Mouse (Mus musculus): Measurements from ENCODE around the gene Gm45234. TPM values are rescaled to one million over a fixed set of nuclear protein-coding genes. Genes with fewer than 3 reads are reported as not detected.

Gm45234 gene
- polyA plus RNA-seq, 1 experiment from 2014 or later = not detected

- ATAC-seq (ENCODE audit: insufficient read depth) (peak; percentile 97), DNase-seq (peak; percentile 100)
- under 1% methylated on average over 76 of the region's 76 CpGs for whole genome bisulfite sequencing
- H3K9me3 ChIP-seq (ENCODE audit: low read depth, low read length) = no peaks in the 10 kb centered on the region
- H3K36me3 ChIP-seq (ENCODE audit: insufficient read depth) = peaks cover 54% of the 10 kb centered on the region
- peak within 1 kb of the TSS; percentile 94 for H3K27ac ChIP-seq (ENCODE audit: low read depth)
- peak within 1 kb of the TSS; percentile 93 for H3K9ac ChIP-seq
- H3K27me3 ChIP-seq (ENCODE audit: insufficient read depth, low read length) = no peaks in the 10 kb centered on the region
- TF ChIP-seq CTCF (IDR thresholded peaks at IDR 0.05; ENCODE audit: low read depth) = no peak; the same call in 1 of the 2 replicates
- H3K4me1 ChIP-seq (ENCODE audit: insufficient read depth) = peaks cover 14% of the 10 kb centered on the region
- peak within 1 kb of the TSS; percentile 97 for H3K4me3 ChIP-seq (ENCODE audit: low read depth, low read length)
- peak within 1 kb of the TSS; percentile 99 for H3K4me2 ChIP-seq
Observed at GRCm38 (mm10) chr6:124711824-124712782, 43.7 kb downstream of the Gm45234 start, which contains the start of the genes Emg1 and Phb2. Emg1 (minus strand) TSS chr6:124712178. Phb2 (plus strand) TSS chr6:124712336.

GRCm38 (mm10) chr6:124708289-124708889, 47.4 kb downstream of the Gm45234 start:
- Histone ChIP-seq H3K9me3 (ENCODE audit: low read depth, low read length) (no peaks in the 10 kb centered on the region), H3K27ac (ENCODE audit: low read depth) (no peak overlapping the region), H3K9ac (no peak overlapping the region), H3K36me3 (ENCODE audit: insufficient read depth) (peaks cover 51% of the 10 kb centered on the region), H3K4me2 (no peak overlapping the region), H3K4me1 (ENCODE audit: insufficient read depth) (peaks cover 9% of the 10 kb centered on the region), H3K4me3 (ENCODE audit: low read depth, low read length) (no peak overlapping the region), H3K27me3 (ENCODE audit: insufficient read depth, low read length) (no peaks in the 10 kb centered on the region)
- DNase-seq = no peak
- no peak for ATAC-seq (ENCODE audit: insufficient read depth)
- TF ChIP-seq CTCF (IDR thresholded peaks at IDR 0.05; ENCODE audit: low read depth) = no peak
- 86% methylated on average over 10 of the region's 10 CpGs for WGBS

DNA sequence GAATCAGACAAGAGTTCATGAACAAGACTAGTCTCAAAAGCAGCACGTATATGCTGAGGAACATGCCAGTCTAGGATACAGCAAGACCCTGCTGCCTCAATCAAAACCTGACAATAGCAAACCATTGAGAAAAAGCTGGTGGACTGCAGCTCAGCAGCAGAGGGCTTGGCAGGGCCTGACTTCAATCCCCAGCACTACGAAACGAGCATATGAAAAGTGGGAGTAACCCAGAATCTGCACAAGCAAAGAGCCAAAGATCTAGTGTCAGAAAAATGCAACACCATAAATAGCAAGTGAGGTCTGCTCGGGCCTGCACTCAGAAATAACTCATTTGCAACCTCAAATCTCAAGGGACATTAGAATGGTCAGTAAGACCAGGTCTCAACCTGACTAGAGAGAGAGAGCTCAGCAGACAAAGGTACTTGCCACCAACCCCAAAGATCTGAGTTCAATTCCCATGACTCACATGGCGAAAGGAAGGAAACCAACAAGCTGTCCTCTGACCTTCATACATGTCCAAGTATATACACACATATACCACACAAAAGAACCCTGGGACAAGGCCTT, 49.7 kb downstream of the Gm45234 start:
- H3K27me3 ChIP-seq (ENCODE audit: insufficient read depth, low read length) = no peaks in the 10 kb centered on the region
- no peak overlapping the region for H3K27ac ChIP-seq (ENCODE audit: low read depth)
- H3K9me3 ChIP-seq (ENCODE audit: low read depth, low read length) = no peaks in the 10 kb centered on the region
- H3K4me3 ChIP-seq (ENCODE audit: low read depth, low read length) = no peak overlapping the region
- peaks cover 4% of the 10 kb centered on the region; the same call in 1 of the 2 replicates for H3K4me1 ChIP-seq (ENCODE audit: insufficient read depth)
- DNase-seq = no peak
- ATAC-seq (ENCODE audit: insufficient read depth) = no peak
- 86% methylated on average over 5 of the region's 5 CpGs for WGBS
- no peak overlapping the region for H3K4me2 ChIP-seq
- TF ChIP-seq CTCF (IDR thresholded peaks at IDR 0.05; ENCODE audit: low read depth) = no peak
- H3K9ac ChIP-seq = no peak overlapping the region
- H3K36me3 ChIP-seq (ENCODE audit: insufficient read depth) = peaks cover 73% of the 10 kb centered on the region

DNA sequence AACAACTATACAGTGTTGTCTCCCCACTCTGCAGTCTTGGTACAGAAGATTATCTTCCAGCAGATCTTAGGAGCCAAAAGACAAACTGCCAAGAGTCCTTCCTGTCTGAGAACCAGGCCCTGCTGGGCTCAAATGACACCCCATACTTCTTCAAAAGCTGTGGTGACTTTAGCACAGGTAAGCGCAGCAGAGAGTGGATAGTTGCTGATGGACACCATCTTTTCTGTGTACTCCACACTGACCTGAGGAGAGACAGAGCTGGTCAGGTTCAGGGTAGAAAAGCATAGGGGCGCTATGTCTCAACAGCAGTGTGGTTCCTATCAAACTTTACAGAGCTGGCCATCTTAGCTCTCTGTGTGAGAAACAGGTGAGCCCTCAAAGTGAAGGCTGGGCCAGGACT, 51.4 kb downstream of the Gm45234 start:
- WGBS = 85% methylated on average over 2 of the region's 2 CpGs
- Histone ChIP-seq H3K4me2 (no peak overlapping the region), H3K4me3 (ENCODE audit: low read depth, low read length) (no peak overlapping the region), H3K9me3 (ENCODE audit: low read depth, low read length) (no peaks in the 10 kb centered on the region), H3K4me1 (ENCODE audit: insufficient read depth) (no peaks in the 10 kb centered on the region), H3K9ac (no peak overlapping the region), H3K27me3 (ENCODE audit: insufficient read depth, low read length) (no peaks in the 10 kb centered on the region), H3K36me3 (ENCODE audit: insufficient read depth) (peaks cover 85% of the 10 kb centered on the region), H3K27ac (ENCODE audit: low read depth) (no peak overlapping the region)
- ATAC-seq (ENCODE audit: insufficient read depth) (no peak), DNase-seq (no peak)
- no peak for TF ChIP-seq CTCF (IDR thresholded peaks at IDR 0.05; ENCODE audit: low read depth)

DNA sequence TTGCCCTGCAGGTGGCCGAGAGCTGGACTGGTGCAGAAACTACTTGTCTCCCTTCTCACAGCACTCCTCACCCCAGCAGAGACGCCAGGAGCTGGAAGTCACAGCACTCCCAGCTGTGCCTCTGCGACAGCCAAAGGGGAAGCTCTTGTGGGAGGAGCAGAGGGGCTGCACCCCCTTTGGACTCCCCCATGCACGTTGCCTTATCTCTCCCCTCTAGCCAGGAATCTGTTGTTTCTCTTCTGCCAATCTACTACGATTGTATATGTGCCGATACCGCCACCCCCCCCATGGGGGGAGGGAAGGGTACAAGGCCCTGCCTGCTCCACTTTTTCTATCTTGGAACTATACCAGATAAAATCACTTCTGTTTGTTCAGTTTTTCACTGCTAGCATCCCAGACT, 52.0 kb downstream of the Gm45234 start:
- H3K4me1 ChIP-seq (ENCODE audit: insufficient read depth) = no peaks in the 10 kb centered on the region
- DNase-seq (no peak), ATAC-seq (ENCODE audit: insufficient read depth) (no peak)
- H3K27me3 ChIP-seq (ENCODE audit: insufficient read depth, low read length) = no peaks in the 10 kb centered on the region
- 65% methylated on average over 7 of the region's 7 CpGs for WGBS
- no peak overlapping the region for H3K4me2 ChIP-seq
- H3K36me3 ChIP-seq (ENCODE audit: insufficient read depth) = peaks cover 81% of the 10 kb centered on the region
- H3K9me3 ChIP-seq (ENCODE audit: low read depth, low read length) = no peaks in the 10 kb centered on the region
- no peak overlapping the region for H3K9ac ChIP-seq
- TF ChIP-seq CTCF (IDR thresholded peaks at IDR 0.05; ENCODE audit: low read depth) = no peak
- H3K27ac ChIP-seq (ENCODE audit: low read depth) = no peak overlapping the region
- no peak overlapping the region for H3K4me3 ChIP-seq (ENCODE audit: low read depth, low read length)

- Histone ChIP-seq H3K27me3 (ENCODE audit: insufficient read depth, low read length) (no peaks in the 10 kb centered on the region), H3K4me2 (no peak overlapping the region), H3K9ac (no peak overlapping the region), H3K36me3 (ENCODE audit: insufficient read depth) (peaks cover 76% of the 10 kb centered on the region), H3K4me3 (ENCODE audit: low read depth, low read length) (no peak overlapping the region), H3K4me1 (ENCODE audit: insufficient read depth) (no peaks in the 10 kb centered on the region), H3K9me3 (ENCODE audit: low read depth, low read length) (no peaks in the 10 kb centered on the region), H3K27ac (ENCODE audit: low read depth) (no peak overlapping the region)
- ATAC-seq (ENCODE audit: insufficient read depth) (peak; percentile 71), DNase-seq (peak; percentile 81)
- 47% methylated on average over 3 of the region's 3 CpGs for WGBS
- TF ChIP-seq CTCF (IDR thresholded peaks at IDR 0.05; ENCODE audit: low read depth) = peak; percentile 86
Observed at GRCm38 (mm10) chr6:124702784-124703103, 53.1 kb downstream of the Gm45234 start.

All from lung, embryonic 14.5 days (tissue).